Mouse (Mus musculus) midbrain, embryonic 12.5 days (tissue): Measurements from ENCODE around the gene Polr2c. TPM values are rescaled to one million over a fixed set of nuclear protein-coding genes. Genes with fewer than 3 reads are reported as not detected.
A peak's percentile ranks its signal among the peaks of the same experiment; 100 is the strongest.

ENCODE experiments used
- ATAC-seq: fragments of 200-750 bp; cut with Nextera tagmentation; 2 replicates; pipeline ENCODE4 v1.8.0; 2017; ENCODE audit warnings: low read depth, moderate TSS enrichment, moderate library complexity; ENCODE audit not compliant: low FRiP score
- H3K27ac ChIP-seq: fragments of 300-500 bp; sonication (generic); replicated peaks from 2 replicates; pipeline ENCODE4 v1.5.1; 2016; ENCODE audit warnings: mild to moderate bottlenecking
- H3K27me3 ChIP-seq: fragments of 300-500 bp; sonication (generic); 2 replicates; pipeline ENCODE4 v1.6.1; 2016; ENCODE audit warnings: mild to moderate bottlenecking
- H3K36me3 ChIP-seq: fragments of 300-500 bp; sonication (generic); 2 replicates; pipeline ENCODE4 v1.6.1; 2016
- H3K4me1 ChIP-seq: fragments of 300-500 bp; sonication (generic); 2 replicates; pipeline ENCODE4 v1.6.1; 2016
- H3K4me2 ChIP-seq: fragments of 300-500 bp; sonication (generic); replicated peaks from 2 replicates; pipeline ENCODE4 v1.6.1; 2016; ENCODE audit warnings: mild to moderate bottlenecking, moderate library complexity
- H3K4me3 ChIP-seq: fragments of 300-500 bp; sonication (generic); 2 replicates; pipeline ENCODE4 v1.5.1; 2016; ENCODE audit warnings: mild to moderate bottlenecking
- H3K9ac ChIP-seq: fragments of 300-500 bp; sonication (generic); replicated peaks from 2 replicates; pipeline ENCODE4 v1.6.1; 2016; ENCODE audit warnings: mild to moderate bottlenecking, moderate library complexity
- H3K9me3 ChIP-seq: fragments of 300-500 bp; sonication (generic); 2 replicates; pipeline ENCODE4 v1.6.1; 2016; ENCODE audit warnings: mild to moderate bottlenecking
- WGBS: fragments of 180-500 bp; shearing (Covaris S2); methylation state at CpG from one replicate; pipeline ENCODE4 v1.1.7; 2016; 5-methylcytosine and 5-hydroxymethylcytosine counted together
- polyA plus RNA-seq: library from polyadenylated mRNA; unstranded; fragments of >200 nt; fragmentation: Nextera tagmentation; extraction: Ambion mirVana; gene quantifications from 2 replicates; pipeline ENCODE4 v1.2.1, GENCODE M21; 2016

Polr2c gene
- polyA plus RNA-seq, 1 experiment from 2014 or later, result 136 TPM

DNA sequence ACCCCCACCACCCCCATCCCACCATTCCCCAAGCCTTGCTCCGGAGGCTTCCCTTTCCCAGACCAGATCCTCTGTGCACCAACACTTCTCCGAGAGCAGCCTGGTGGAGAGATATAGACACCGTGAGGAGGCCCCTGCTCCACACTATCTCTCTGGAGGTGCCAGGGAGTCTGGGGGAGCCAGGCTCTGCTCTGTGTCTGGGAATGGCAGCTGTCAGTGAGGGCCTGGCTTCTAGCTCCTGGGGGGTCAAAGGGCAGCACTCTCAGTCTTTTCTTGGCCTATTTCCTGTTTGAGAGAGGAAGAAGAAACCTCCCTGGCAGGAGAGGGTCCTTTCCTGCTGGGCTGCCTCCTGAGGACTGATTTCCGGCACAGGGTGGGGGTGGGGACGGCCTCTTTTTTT lies 43.8 kb downstream of the Polr2c start:
- Histone ChIP-seq H3K9ac (no peak overlapping the region), H3K27ac (no peak overlapping the region), H3K27me3 (0 out of 2 replicates have a peak, but pooled peaks cover 6% of the 10 kb centered on the region), H3K4me2 (no peak overlapping the region), H3K4me1 (peaks cover 14% of the 10 kb centered on the region), H3K4me3 (no peak overlapping the region), H3K9me3 (no peaks in the 10 kb centered on the region), H3K36me3 (no peaks in the 10 kb centered on the region; the same call in 1 of the 2 replicates)
- no peak; the same call in 1 of the 2 replicates for ATAC-seq
- WGBS, result 21% methylated on average over 5 of the region's 5 CpGs

DNA sequence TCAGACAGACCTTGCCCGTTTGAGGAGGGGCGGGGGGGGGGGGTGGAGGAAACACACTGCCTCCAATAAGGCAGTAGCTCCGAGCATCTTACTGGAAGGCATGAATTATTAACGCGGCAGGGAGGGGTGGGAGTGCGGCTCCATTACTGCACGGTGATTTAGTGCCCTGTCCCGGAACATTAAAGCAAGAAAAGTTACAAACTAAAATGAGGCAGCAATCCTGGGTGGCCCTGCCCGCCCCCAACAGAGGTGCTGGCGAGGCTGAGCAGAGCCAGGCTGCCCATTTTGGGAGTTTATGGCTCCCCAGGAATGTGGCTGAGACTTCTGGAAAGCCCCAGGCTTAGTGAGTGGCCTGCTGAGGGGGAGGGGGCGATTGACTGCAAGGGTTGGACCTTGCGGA lies 46.5 kb downstream of the Polr2c start:
- WGBS, result 71% methylated on average over 12 of the region's 12 CpGs
- Histone ChIP-seq H3K4me1 (peaks cover 14% of the 10 kb centered on the region), H3K4me3 (no peak overlapping the region), H3K27ac (no peak overlapping the region), H3K27me3 (0 out of 2 replicates have a peak, but pooled peaks cover 6% of the 10 kb centered on the region), H3K36me3 (no peaks in the 10 kb centered on the region; the same call in 1 of the 2 replicates), H3K4me2 (no peak overlapping the region), H3K9ac (no peak overlapping the region), H3K9me3 (no peaks in the 10 kb centered on the region)
- ATAC-seq, result no peak

DNA sequence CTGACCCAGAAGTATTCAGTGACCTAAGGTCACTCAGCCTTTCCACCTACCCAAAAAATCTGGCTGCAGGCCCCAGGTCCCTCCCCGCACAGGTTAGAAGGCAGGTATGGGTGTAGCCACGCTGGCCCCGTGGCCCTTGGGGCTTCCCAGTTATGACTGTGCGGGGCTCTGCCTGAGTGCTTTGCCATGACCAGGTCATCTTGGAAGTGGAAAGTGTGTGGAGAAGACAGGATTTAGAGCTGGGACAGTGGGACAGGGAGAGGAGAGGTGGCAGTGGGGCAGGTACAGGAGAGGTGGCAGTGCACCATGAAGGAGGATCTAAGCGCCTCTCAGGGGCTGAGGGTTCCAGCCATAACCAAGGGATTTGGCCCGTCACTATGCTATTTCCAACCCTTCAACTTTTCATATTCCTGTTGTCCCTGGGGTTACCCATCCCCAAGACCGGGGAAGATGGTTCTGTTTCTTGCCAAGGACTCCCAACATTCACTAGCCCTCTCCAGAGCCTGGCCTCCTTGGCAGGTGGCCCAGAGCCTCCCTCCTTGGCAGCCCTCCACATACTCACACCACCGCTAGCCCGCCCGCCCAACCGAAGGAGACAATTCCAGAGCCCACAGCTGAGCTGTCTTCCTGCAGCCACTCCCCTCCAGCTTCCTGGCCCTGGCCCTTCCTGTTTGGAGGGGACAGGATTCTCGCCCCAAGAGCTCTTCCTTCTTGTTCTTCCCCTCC lies 47.4 kb downstream of the Polr2c start:
- WGBS, result 89% methylated on average over 12 of the region's 12 CpGs
- Histone ChIP-seq H3K4me3 (no peak overlapping the region), H3K4me2 (no peak overlapping the region), H3K9me3 (no peaks in the 10 kb centered on the region), H3K27ac (no peak overlapping the region), H3K27me3 (0 out of 2 replicates have a peak, but pooled peaks cover under 1% of the 10 kb centered on the region), H3K36me3 (no peaks in the 10 kb centered on the region; the same call in 1 of the 2 replicates), H3K4me1 (peaks cover 14% of the 10 kb centered on the region), H3K9ac (no peak overlapping the region)
- no peak for ATAC-seq

DNA sequence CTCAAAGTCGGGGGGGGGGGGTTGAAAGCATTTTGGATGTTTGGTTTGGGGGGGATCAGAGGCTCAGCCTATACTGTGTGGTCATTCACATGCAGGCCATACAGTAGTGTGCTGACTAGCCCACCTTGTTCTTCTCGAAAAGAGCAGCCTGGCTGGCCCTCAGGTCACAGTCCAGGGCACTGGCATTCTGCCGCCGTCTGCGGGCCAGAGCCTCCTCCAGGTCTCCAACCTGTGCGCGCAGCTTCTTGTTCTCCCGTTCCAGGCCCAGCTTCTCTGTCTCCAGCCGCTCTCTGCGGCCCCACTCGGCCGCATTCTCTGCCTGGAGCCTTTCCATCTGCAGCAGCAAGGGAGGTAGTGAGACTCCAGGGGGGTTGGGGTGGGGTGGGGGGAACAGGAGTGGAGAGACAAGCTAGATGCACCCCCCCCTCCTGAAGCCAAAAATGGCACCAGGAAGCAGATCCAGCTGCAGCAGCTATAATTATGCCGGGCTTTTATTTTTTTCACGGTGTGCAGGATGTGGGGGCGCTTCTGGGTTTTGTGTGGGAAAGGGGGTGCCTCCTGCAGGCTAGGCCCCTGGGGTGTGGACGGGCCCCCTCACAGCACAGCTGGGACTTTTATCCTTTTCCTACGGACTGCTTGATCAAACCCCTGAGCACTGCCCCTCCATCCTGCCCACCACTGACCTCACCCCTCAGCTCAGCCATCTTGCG lies 50.5 kb downstream of the Polr2c start:
- H3K4me2 ChIP-seq, result no peak overlapping the region
- 90% methylated on average over 18 of the region's 18 CpGs for WGBS
- no peaks in the 10 kb centered on the region; the same call in 1 of the 2 replicates for H3K36me3 ChIP-seq
- H3K4me3 ChIP-seq, result no peak overlapping the region
- peaks cover 6% of the 10 kb centered on the region for H3K4me1 ChIP-seq
- no peak overlapping the region for H3K9ac ChIP-seq
- ATAC-seq, result no peak
- H3K9me3 ChIP-seq, result no peaks in the 10 kb centered on the region
- peaks cover 14% of the 10 kb centered on the region for H3K27me3 ChIP-seq
- H3K27ac ChIP-seq, result no peak overlapping the region

DNA sequence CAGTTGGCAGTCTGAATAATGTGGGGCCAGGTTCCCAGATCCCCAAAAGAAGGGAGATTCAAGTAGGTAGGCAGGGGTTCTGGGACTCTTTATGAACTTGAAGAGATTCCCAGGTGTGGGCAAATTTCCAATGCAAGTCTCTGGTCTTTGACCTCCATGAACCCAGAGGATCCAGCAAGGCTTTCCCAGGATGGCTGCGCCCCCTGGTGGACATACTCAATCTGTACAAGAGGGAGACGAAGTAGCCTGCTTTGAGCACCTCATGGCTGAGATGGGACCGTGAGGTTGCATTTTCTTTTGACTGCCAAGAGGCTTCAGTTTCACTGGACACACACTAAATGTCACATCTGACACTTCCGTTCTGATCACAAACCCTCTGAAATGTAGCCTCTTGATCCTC lies 51.6 kb downstream of the Polr2c start:
- WGBS, result 15% methylated on average over 4 of the region's 4 CpGs
- Histone ChIP-seq H3K9ac (no peak overlapping the region), H3K27ac (no peak overlapping the region), H3K4me3 (no peak overlapping the region), H3K27me3 (peaks cover 25% of the 10 kb centered on the region), H3K9me3 (no peaks in the 10 kb centered on the region), H3K4me1 (peaks cover 15% of the 10 kb centered on the region), H3K36me3 (no peaks in the 10 kb centered on the region; the same call in 1 of the 2 replicates), H3K4me2 (no peak overlapping the region)
- no peak for ATAC-seq

DNA sequence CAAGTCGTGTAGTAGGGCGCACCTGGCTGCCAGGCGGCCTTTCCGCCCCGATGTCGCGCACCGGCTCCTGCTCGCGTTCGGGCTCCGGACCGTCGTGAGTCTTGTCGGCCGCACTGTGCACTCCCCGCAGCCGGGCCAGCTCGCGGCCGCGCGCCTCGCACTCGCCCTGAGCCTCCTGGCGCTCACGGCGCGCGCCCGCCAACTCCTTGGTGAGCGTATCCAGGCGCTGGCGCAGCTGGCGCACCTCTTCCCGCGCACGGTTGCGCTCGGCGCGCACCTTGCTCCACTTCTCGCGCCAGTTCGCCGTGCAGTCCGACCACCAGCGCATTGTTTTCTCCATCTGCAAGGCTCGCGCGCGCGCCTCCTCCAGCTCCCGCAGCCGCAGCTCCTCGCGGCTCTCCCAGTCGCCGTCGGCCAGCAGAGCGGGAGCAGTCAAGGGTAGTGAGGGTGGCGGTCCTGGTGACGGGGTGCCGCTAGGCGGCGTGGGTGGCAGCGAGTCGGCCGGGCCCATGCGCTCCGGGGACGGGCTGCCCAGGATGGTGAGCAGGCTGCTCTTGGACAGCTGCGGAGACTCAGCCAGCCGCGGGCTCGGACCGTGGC lies 55.9 kb downstream of the Polr2c start:
- no peaks in the 10 kb centered on the region for H3K36me3 ChIP-seq
- H3K27ac ChIP-seq, result no peak overlapping the region
- 4% methylated on average over 70 of the region's 77 CpGs for WGBS
- H3K4me1 ChIP-seq, result peaks cover 34% of the 10 kb centered on the region
- H3K9ac ChIP-seq, result peak overlapping the region; percentile 57
- peak overlapping the region; percentile 68 for H3K4me2 ChIP-seq
- H3K9me3 ChIP-seq, result no peaks in the 10 kb centered on the region
- ATAC-seq, result peak; percentile 69
- peaks cover 60% of the 10 kb centered on the region for H3K27me3 ChIP-seq
- peak overlapping the region; percentile 49 for H3K4me3 ChIP-seq

DNA sequence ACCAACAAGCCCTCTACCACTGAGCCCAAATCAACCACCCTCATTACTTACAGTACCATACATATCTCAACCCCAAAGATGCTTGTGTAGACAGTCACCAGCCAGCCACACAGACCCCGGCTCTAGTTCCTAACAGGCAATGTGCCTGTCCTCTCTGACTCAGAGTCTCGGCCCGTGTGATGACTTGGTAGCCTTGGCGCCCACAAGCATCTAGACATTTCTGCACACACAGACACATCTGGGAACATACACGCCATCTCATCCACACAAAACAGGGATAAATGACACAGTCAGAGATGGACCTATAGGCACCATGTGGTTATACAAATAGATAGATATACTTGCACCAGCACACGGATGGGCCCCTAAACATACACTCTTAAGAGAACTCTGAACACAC lies 57.0 kb downstream of the Polr2c start:
- Histone ChIP-seq H3K4me3 (no peak overlapping the region), H3K36me3 (no peaks in the 10 kb centered on the region), H3K4me1 (peaks cover 34% of the 10 kb centered on the region), H3K27ac (no peak overlapping the region), H3K27me3 (peaks cover 64% of the 10 kb centered on the region), H3K9ac (no peak overlapping the region), H3K4me2 (no peak overlapping the region), H3K9me3 (no peaks in the 10 kb centered on the region)
- ATAC-seq, result no peak
- 88% methylated on average over 6 of the region's 6 CpGs for WGBS

DNA sequence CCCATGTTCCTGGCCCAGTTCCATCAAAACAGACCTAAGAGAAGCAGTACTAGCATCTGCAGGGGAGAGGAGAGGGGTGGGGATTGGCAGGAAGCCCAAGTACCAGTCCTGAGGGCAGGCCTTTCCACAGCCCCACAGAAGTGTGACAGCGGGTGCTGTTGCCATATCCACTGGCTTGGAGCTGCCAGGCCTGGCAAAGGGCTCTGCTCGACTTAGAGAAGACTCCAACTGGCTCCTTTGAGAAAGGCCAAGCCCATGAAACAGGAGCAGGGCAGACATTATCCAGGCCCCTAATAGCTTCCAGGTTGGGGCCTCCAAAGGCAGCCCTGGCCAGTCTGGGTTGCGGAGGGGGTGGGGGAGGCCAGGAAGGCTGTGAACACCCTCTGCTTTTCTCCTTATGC lies 57.5 kb downstream of the Polr2c start:
- H3K27ac ChIP-seq, result no peak overlapping the region
- no peak for ATAC-seq
- H3K9me3 ChIP-seq, result no peaks in the 10 kb centered on the region
- no peak overlapping the region for H3K4me3 ChIP-seq
- no peaks in the 10 kb centered on the region for H3K36me3 ChIP-seq
- peaks cover 64% of the 10 kb centered on the region for H3K27me3 ChIP-seq
- H3K4me2 ChIP-seq, result no peak overlapping the region
- WGBS, result 78% methylated on average over 3 of the region's 3 CpGs
- no peak overlapping the region for H3K9ac ChIP-seq
- H3K4me1 ChIP-seq, result peaks cover 34% of the 10 kb centered on the region

DNA sequence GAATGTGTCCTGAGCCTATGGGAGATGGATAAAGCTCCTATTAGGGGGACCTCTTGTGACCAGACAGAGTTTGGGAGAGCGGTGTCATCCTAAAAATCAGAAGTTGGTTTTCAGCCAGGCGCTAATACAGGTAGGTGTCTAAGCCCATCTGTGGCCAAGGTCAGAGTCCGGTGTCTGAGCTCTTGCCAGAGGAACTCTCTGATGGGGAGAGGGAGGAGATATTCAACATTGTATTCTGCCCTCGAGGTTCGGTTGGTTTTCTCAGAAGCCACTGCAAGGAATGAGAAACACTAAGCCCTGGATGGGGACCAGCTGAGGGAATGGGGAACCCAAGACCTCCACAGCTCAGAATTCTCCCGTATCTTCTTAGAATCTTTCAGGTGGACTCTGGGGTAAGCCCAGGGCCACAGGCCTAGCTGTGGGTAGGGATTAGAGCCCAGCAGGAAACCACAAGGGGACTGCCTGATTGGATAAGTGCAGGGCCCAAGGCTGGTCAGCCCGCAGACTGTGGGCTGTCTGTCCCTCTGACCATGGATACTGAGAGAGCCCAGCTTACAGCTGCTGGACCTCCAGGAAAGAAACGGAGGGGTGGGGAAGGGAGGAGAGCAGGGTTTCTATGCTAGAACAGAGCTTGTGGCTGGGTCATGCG lies 59.2 kb downstream of the Polr2c start:
- Histone ChIP-seq H3K9ac (no peak overlapping the region; the same call in 1 of the 2 replicates), H3K4me1 (peaks cover 34% of the 10 kb centered on the region), H3K4me2 (peak overlapping the region; percentile 75), H3K27ac (no peak overlapping the region), H3K4me3 (peak overlapping the region; percentile 63), H3K9me3 (no peaks in the 10 kb centered on the region), H3K27me3 (peaks cover 63% of the 10 kb centered on the region), H3K36me3 (no peaks in the 10 kb centered on the region)
- 43% methylated on average over 9 of the region's 9 CpGs for WGBS
- ATAC-seq, result no peak

DNA sequence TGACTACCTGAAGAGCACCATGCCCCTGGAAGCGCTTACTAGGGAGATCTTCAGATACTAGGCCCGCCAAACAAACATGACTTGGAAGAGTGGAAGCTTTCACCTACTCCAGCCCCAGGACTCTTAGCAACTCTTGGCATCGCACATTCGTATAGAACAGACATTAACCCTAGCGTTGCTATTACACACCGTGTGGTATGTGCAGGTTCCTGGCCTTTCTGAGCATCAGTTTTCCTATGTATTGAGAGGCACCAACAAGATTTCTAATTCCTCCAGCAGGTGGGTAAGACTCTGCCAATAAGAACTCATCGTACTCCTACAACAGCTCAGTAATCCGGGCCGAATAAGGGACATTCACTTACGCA lies 59.7 kb downstream of the Polr2c start:
- 7% methylated on average over 10 of the region's 10 CpGs for WGBS
- H3K9ac ChIP-seq, result peak overlapping the region; percentile 74
- no peak for ATAC-seq
- no peak overlapping the region for H3K27ac ChIP-seq
- peaks cover 58% of the 10 kb centered on the region for H3K27me3 ChIP-seq
- no peaks in the 10 kb centered on the region for H3K9me3 ChIP-seq
- peak overlapping the region; percentile 63 for H3K4me3 ChIP-seq
- H3K36me3 ChIP-seq, result no peaks in the 10 kb centered on the region
- H3K4me2 ChIP-seq, result peak overlapping the region; percentile 75
- H3K4me1 ChIP-seq, result peaks cover 34% of the 10 kb centered on the region

DNA sequence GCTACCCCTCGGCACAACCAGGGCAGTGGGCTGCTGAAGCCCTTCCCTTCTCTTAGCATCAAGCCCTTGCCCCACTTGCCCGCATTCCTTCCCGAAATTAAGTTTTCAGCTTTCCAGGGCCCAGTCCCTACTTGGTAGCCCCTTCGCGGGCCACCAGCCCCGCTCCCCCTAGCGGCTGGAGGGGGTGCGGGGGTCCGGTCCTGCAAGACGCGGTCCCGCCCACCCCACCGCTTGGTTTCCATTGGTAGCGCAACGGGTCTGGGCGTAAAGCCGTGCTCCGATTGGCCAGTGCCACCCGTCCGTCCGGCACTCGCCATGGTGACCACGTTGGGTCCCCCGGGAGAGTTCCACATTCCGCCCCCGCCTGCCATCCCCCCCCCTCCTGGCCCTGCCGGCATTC lies 60.1 kb downstream of the Polr2c start:
- peak overlapping the region; percentile 74 for H3K9ac ChIP-seq
- 1% methylated on average over 27 of the region's 27 CpGs for WGBS
- peaks cover 34% of the 10 kb centered on the region for H3K4me1 ChIP-seq
- peak overlapping the region; percentile 63 for H3K4me3 ChIP-seq
- peak overlapping the region; percentile 75 for H3K4me2 ChIP-seq
- peak; percentile 93 for ATAC-seq
- H3K9me3 ChIP-seq, result no peaks in the 10 kb centered on the region
- H3K27me3 ChIP-seq, result peaks cover 54% of the 10 kb centered on the region
- no peak overlapping the region for H3K27ac ChIP-seq
- no peaks in the 10 kb centered on the region for H3K36me3 ChIP-seq
